Mouse (Mus musculus): Measurements from ENCODE around the gene Ipo5.

DNA sequence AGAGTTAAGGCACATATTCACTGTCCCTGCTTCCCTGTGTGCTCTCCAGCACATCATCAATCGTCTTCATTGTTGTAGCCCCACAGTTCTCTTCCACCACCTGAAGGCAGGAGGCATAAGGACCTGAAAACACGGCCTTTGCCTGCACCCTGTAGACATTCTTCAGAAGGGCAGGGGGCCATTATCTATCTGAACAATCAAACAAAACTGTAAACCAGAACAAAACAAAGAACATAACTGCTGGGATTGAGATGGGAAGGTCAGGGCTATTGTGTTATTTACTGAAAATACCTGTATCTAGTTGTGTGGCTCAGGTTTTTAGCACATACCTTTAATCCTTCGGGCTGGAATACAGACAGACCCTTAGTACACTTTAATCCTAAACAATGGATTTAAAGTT is 12.1 kb upstream of the Ipo5 start:
- no peak for TF ChIP-seq POLR2A (IDR thresholded peaks at IDR 0.05; ENCODE audit: borderline replicate concordance, insufficient read depth, low read length)
- TF ChIP-seq CTCF (IDR thresholded peaks at IDR 0.05; ENCODE audit: borderline replicate concordance, insufficient read depth, low read depth, low read length) = no peak

Measured in cerebellum, adult 2 months (tissue).